Mouse (Mus musculus) CH12.LX (cell line): Measurements from ENCODE around the gene Tmco1.

Source experiments
- CHD2 ChIP-seq: IDR thresholded peaks from 2 replicates; pipeline ENCODE4 v1.6.1; 2011; ENCODE audit warnings: low read length, improper control_type of control experiment
- CTCF ChIP-seq, 2 experiments: IDR thresholded peaks in 1 of 2; conservative IDR thresholded peaks in 1 of 2; 2 replicates each; pipeline ENCODE4 v1.5.1; 2011 to 2012; ENCODE audit warnings: low read depth in 2 of 2, low read length in 2 of 2, improper control_type of control experiment in 1 of 2, inconsistent platforms in 1 of 2, mild to moderate bottlenecking in 1 of 2, moderate library complexity in 1 of 2
- ELF1 ChIP-seq: IDR thresholded peaks from 2 replicates; pipeline ENCODE4 v1.6.1; 2014; ENCODE audit warnings: low read depth, mild to moderate bottlenecking, inconsistent platforms, low read length, improper control_type of control experiment
- EP300 ChIP-seq: IDR thresholded peaks from 2 replicates; pipeline ENCODE4 v1.6.1; 2011; ENCODE audit warnings: low read length, improper control_type of control experiment
- HCFC1 ChIP-seq: IDR thresholded peaks from 2 replicates; pipeline ENCODE4 v1.6.1; 2012; ENCODE audit warnings: low read depth, mild to moderate bottlenecking, inconsistent platforms, low read length, improper control_type of control experiment
- MAFK ChIP-seq: IDR thresholded peaks from 2 replicates; pipeline ENCODE4 v1.6.1; 2011; ENCODE audit warnings: low read length, improper control_type of control experiment; ENCODE audit not compliant: insufficient replicate concordance
- NELFE ChIP-seq: IDR thresholded peaks from 2 replicates; pipeline ENCODE4 v1.6.1; 2011; ENCODE audit warnings: low read depth, low read length, improper control_type of control experiment
- POLR2A ChIP-seq: IDR thresholded peaks from 2 replicates; pipeline ENCODE4 v1.6.1; 2011; ENCODE audit warnings: low read depth, mild to moderate bottlenecking, improper control_type of control experiment, low read length
- POLR2AphosphoS2 ChIP-seq: IDR thresholded peaks from 2 replicates; pipeline ENCODE4 v1.6.1; 2011; ENCODE audit warnings: low read depth, low read length, improper control_type of control experiment
- RAD21 ChIP-seq: IDR thresholded peaks from 2 replicates; pipeline ENCODE4 v1.6.1; 2011; ENCODE audit warnings: low read depth, mild to moderate bottlenecking, low read length, improper control_type of control experiment, moderate library complexity
- SIN3A ChIP-seq: IDR thresholded peaks from 2 replicates; pipeline ENCODE4 v1.6.1; 2012; ENCODE audit warnings: low read length, improper control_type of control experiment, inconsistent platforms
- TCF12 ChIP-seq: IDR thresholded peaks from 2 replicates; pipeline ENCODE4 v1.6.1; 2014; ENCODE audit warnings: low read depth, mild to moderate bottlenecking, inconsistent platforms, low read length, improper control_type of control experiment
- ZNF384 ChIP-seq: IDR thresholded peaks from 2 replicates; pipeline ENCODE4 v1.6.1; 2012; ENCODE audit warnings: low read depth, low read length, improper control_type of control experiment, inconsistent platforms

GRCm38 (mm10) chr1:167380223-167380622 is 72.0 kb downstream of the Tmco1 start:
- TF ChIP-seq CTCF (conservative IDR thresholded peaks at IDR 0.05 in 1 of 2, IDR thresholded peaks at IDR 0.05 in 1 of 2; ENCODE audit: low read depth in 2 of 2, low read length in 2 of 2) (no peak), RAD21 (no peak), HCFC1 (no peak), SIN3A (no peak), POLR2A (no peak), TCF12 (no peak), CHD2 (no peak), EP300 (no peak), MAFK (no peak), ZNF384 (no peak), ELF1 (no peak), NELFE (no peak), POLR2AphosphoS2 (no peak)
